Mouse (Mus musculus) cortical plate, adult 2 months (tissue): ENCODE results near the gene Olfr1344.

Experiments
- CTCF ChIP-seq: fragments of 200-500 bp; IDR thresholded peaks from 2 replicates; pipeline ENCODE4 v1.5.1; 2011; ENCODE audit warnings: mild to moderate bottlenecking, control low read depth, low read length; ENCODE audit not compliant: insufficient read depth; ENCODE audit errors: extremely low read depth
- POLR2A ChIP-seq: fragments of 200-500 bp; IDR thresholded peaks from 2 replicates; pipeline ENCODE4 v1.6.1; 2011; ENCODE audit warnings: mild to moderate bottlenecking, low read length, control low read depth; ENCODE audit not compliant: insufficient read depth; ENCODE audit errors: extremely low read depth

GRCm38 (mm10) chr7:6419894-6420293 lies 18.6 kb upstream of the Olfr1344 start:
- TF ChIP-seq CTCF (no peak), POLR2A (no peak)
